Mouse (Mus musculus) megakaryocyte, adult 5-6 weeks (primary cell): ENCODE results near the gene Zrsr1. TPM values are rescaled to one million over a fixed set of nuclear protein-coding genes. Genes with fewer than 3 reads are reported as not detected.

Experiments used
- ATAC-seq: 2 replicates; pipeline ENCODE4 v1.8.0; 2016; ENCODE audit warnings: mild to moderate bottlenecking, inconsistent platforms; ENCODE audit not compliant: poor library complexity, severe bottlenecking
- total RNA-seq, 2 experiments: library from RNA; stranded (forward) in 1 of 2; stranded (reverse) in 1 of 2; fragments of 153-499, 151-499 nt in 1 of 2; fragments of 221-1000, 200-1000 nt in 1 of 2; gene quantifications; 2 replicates each; pipeline versions ENCODE4 v1.2.3 to v1.2.4; 2015 to 2017

Zrsr1 gene
- 7.2 and 7.4 TPM in 2 replicates for total RNA-seq (2015)
- total RNA-seq (2017) = 11.7 and 15.4 TPM in 2 replicates

- peak; percentile 56 for ATAC-seq
These were observed at the start of gene Zrsr1 for GRCm38 (mm10) chr11:22971835-22972709. Zrsr1 (plus strand) TSS chr11:22972005.

GRCm38 (mm10) chr11:22922546-22922945, 49.3 kb upstream of the Zrsr1 start:
- no peak for ATAC-seq

- no peak for ATAC-seq
These were observed 48.2 kb upstream of the Zrsr1 start for GRCm38 (mm10) chr11:22923606-22924005.

GRCm38 (mm10) chr11:22928586-22929169, 43.1 kb upstream of the Zrsr1 start:
- peak; percentile 96 for ATAC-seq

- peak; percentile 59 for ATAC-seq
These were observed 41.7 kb upstream of the Zrsr1 start for GRCm38 (mm10) chr11:22930129-22930528.

GRCm38 (mm10) chr11:22931320-22931905, 40.4 kb upstream of the Zrsr1 start:
- ATAC-seq = no peak

GRCm38 (mm10) chr11:22932167-22932566, 39.6 kb upstream of the Zrsr1 start:
- ATAC-seq = no peak

- ATAC-seq = no peak
These were observed 35.2 kb upstream of the Zrsr1 start for GRCm38 (mm10) chr11:22936446-22937125.

GRCm38 (mm10) chr11:22937716-22938316, 34.0 kb upstream of the Zrsr1 start:
- ATAC-seq = no peak

- no peak for ATAC-seq
These were observed 32.8 kb upstream of the Zrsr1 start for GRCm38 (mm10) chr11:22938983-22939382.

GRCm38 (mm10) chr11:22949101-22949500, 22.7 kb upstream of the Zrsr1 start:
- ATAC-seq = peak; percentile 74

GRCm38 (mm10) chr11:22950131-22950530, 21.7 kb upstream of the Zrsr1 start:
- ATAC-seq = no peak

- no peak for ATAC-seq
These were observed 19.1 kb upstream of the Zrsr1 start for GRCm38 (mm10) chr11:22952668-22953067.

- no peak for ATAC-seq
These were observed 15.5 kb upstream of the Zrsr1 start for GRCm38 (mm10) chr11:22956346-22956745.

GRCm38 (mm10) chr11:22956830-22957229, 15.0 kb upstream of the Zrsr1 start:
- peak; percentile 94 for ATAC-seq

- no peak for ATAC-seq
These were observed 13.9 kb upstream of the Zrsr1 start for GRCm38 (mm10) chr11:22957791-22958374.

- ATAC-seq = no peak
These were observed 9.7 kb upstream of the Zrsr1 start for GRCm38 (mm10) chr11:22962101-22962500.

- ATAC-seq = no peak
These were observed 7.4 kb upstream of the Zrsr1 start for GRCm38 (mm10) chr11:22964401-22964800.

- ATAC-seq = no peak
These were observed 6.3 kb upstream of the Zrsr1 start for GRCm38 (mm10) chr11:22965503-22965902.

GRCm38 (mm10) chr11:22969486-22969885, 2.3 kb upstream of the Zrsr1 start:
- ATAC-seq = peak; percentile 46
